Mouse (Mus musculus): ENCODE data around the gene Ccdc81. TPM values are rescaled to one million over a fixed set of nuclear protein-coding genes. Genes with fewer than 3 reads are reported as not detected.

Gene Ccdc81
- polyA plus RNA-seq, 1 experiment from 2014 or later: 0.31 TPM

DNA sequence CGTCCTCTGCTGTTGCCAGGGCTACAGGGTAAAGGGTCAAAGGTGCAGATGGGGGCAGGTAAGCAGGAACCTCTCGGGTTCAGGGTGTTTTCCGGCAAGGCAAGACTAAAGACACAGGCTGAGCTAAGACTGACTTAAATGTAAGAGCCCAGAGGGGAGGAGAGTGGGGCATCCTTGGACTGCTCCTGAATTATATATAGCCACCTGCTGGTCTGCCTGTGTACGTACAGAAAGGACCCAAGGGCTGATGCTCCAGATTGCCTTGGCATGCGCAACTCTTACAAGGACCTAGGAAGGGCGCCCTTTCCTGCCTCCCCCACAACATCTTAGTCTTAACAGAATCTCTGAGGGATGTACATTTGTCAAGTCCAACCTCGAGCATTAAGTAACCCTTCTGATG lies 74.2 kb downstream of the Ccdc81 start:
- 0 out of 2 replicates have a peak overlapping the region, but pooled peaks have one; percentile 6 for H3K27ac ChIP-seq (replicated peaks)
- no peaks in the 10 kb centered on the region for H3K9me3 ChIP-seq
- H3K36me3 ChIP-seq (replicated peaks): no peaks in the 10 kb centered on the region
- H3K4me1 ChIP-seq: peaks cover 7% of the 10 kb centered on the region
- WGBS: 52% methylated on average over 7 of the region's 7 CpGs
- no peaks in the 10 kb centered on the region for H3K27me3 ChIP-seq (replicated peaks; ENCODE audit: low read depth, poor library complexity, severe bottlenecking)
- peak; percentile 35 for DNase-seq (ENCODE audit: low spot score)
- no peak overlapping the region for H3K4me3 ChIP-seq

DNA sequence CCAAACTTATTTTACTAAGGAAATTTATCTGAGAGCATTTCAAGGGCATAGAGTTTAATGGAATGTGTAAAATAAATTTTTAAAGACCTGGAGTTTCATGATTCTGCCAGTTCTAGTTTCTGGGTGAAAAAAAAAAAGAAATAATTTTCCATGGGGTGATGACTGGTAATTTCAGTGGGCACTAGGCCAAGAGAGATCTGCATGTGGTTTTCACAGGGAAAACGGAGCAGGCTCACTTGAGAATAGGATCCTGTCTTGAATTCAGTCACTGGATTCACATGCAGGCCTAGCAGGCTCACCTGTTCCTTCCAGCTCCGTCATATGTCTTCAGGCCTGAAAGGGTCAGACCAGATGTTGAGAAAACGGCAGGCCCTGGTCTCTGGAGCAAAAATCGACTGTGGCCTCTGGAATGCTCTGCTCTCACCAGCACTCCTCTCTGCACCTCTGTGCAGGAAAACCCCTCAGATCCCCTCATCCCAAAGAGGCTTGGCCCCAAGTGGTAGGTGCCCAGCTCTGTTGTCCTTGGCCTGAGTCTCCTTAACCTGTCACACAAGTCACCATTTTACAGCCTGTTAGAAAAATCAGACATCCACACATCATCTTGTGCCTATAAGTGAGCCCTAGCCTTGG lies 74.9 kb downstream of the Ccdc81 start:
- Histone ChIP-seq H3K36me3 (replicated peaks) (no peaks in the 10 kb centered on the region), H3K4me1 (peaks cover 7% of the 10 kb centered on the region), H3K27ac (replicated peaks) (0 out of 2 replicates have a peak overlapping the region, but pooled peaks have one; percentile 6), H3K4me3 (no peak overlapping the region), H3K27me3 (replicated peaks; ENCODE audit: low read depth, poor library complexity, severe bottlenecking) (no peaks in the 10 kb centered on the region), H3K9me3 (no peaks in the 10 kb centered on the region)
- no peak for DNase-seq (ENCODE audit: low spot score)
- WGBS: 79% methylated on average over 4 of the region's 4 CpGs

Other genes with a start within 250 kb of the Ccdc81 start
- 149 and 159 TPM in 2 replicates for gene Hikeshi, start 37.6 kb upstream of the Ccdc81 start, polyA plus RNA-seq (2016; fragmentation: Nextera tagmentation; extraction: Ambion mirVana)
- gene Eed, start 77.4 kb upstream of the Ccdc81 start, polyA plus RNA-seq (2016; fragmentation: Nextera tagmentation; extraction: Ambion mirVana): 89.6 and 89.7 TPM in 2 replicates
- gene Picalm, start 226.6 kb upstream of the Ccdc81 start, polyA plus RNA-seq (2016; fragmentation: Nextera tagmentation; extraction: Ambion mirVana): 29.0 and 30.3 TPM in 2 replicates

Measured in embryonic facial prominence, embryonic 10.5 days (tissue).